Mouse (Mus musculus) intestine, postnatal 0 days (tissue): ENCODE measurements around the gene Afap1l2. TPM values are rescaled to one million over a fixed set of nuclear protein-coding genes. Genes with fewer than 3 reads are reported as not detected.
A peak's percentile ranks its signal among the peaks of the same experiment; 100 is the strongest.

ENCODE experiments used
- ATAC-seq: fragments of 200-750 bp; cut with Nextera tagmentation; 2 replicates; pipeline ENCODE4 v1.8.0; 2017; ENCODE audit warnings: mild to moderate bottlenecking, moderate TSS enrichment, moderate library complexity
- H3K27ac ChIP-seq: fragments of 300-500 bp; sonication (generic); 2 replicates; pipeline ENCODE4 v1.5.1; 2014; ENCODE audit warnings: mild to moderate bottlenecking, low read depth, low read length, moderate library complexity
- H3K27me3 ChIP-seq: fragments of 300-500 bp; sonication (generic); replicated peaks from 2 replicates; pipeline ENCODE4 v1.6.1; 2014; ENCODE audit warnings: low read length, mixed read lengths; ENCODE audit not compliant: control insufficient read depth, insufficient read depth
- H3K36me3 ChIP-seq: fragments of 300-500 bp; sonication (generic); 2 replicates; pipeline ENCODE4 v1.6.1; 2014; ENCODE audit warnings: mild to moderate bottlenecking, moderate library complexity; ENCODE audit not compliant: control insufficient read depth, insufficient read depth
- H3K4me1 ChIP-seq: fragments of 300-500 bp; sonication (generic); replicated peaks from 2 replicates; pipeline ENCODE4 v1.6.1; 2014; ENCODE audit warnings: antibody characterized with exemption, low read length, mixed read lengths; ENCODE audit not compliant: control insufficient read depth, insufficient read depth
- H3K4me2 ChIP-seq: fragments of 300-500 bp; sonication (generic); replicated peaks from 2 replicates; pipeline ENCODE4 v1.6.1; 2014; ENCODE audit warnings: low read depth, mild to moderate bottlenecking, moderate library complexity
- H3K4me3 ChIP-seq: fragments of 300-500 bp; sonication (generic); 2 replicates; pipeline ENCODE4 v1.5.1; 2014; ENCODE audit warnings: low read depth, low read length
- H3K9ac ChIP-seq: fragments of 300-500 bp; sonication (generic); 2 replicates; pipeline ENCODE4 v1.6.1; 2014; ENCODE audit warnings: mild to moderate bottlenecking, low read depth, low read length
- H3K9me3 ChIP-seq: fragments of 300-500 bp; sonication (generic); 2 replicates; pipeline ENCODE4 v1.6.1; 2016; ENCODE audit warnings: mixed run types; ENCODE audit not compliant: control insufficient read depth
- CTCF ChIP-seq: sonication (generic); IDR thresholded peaks from 2 replicates; pipeline ENCODE4 v1.5.1; 2016; ENCODE audit warnings: low read depth, mild to moderate bottlenecking, control low read depth, antibody characterized with exemption, moderate library complexity
- WGBS: fragments of 180-500 bp; shearing (Covaris S2); extraction: QIAGEN DNeasy Blood & Tissue Kit; methylation state at CpG from one replicate; pipeline ENCODE4 v1.1.7; 2014; 5-methylcytosine and 5-hydroxymethylcytosine counted together
- polyA plus RNA-seq: library from polyadenylated mRNA; unstranded; fragments of >200 nt; fragmentation: Nextera tagmentation; extraction: Ambion mirVana; gene quantifications from 2 replicates; pipeline ENCODE4 v1.2.1, GENCODE M21; 2015

The Afap1l2 gene
- polyA plus RNA-seq, 1 experiment from 2014 or later = 7.1 TPM

- no peak for TF ChIP-seq CTCF
- 79% methylated on average over 6 of the region's 6 CpGs for WGBS
- H3K27ac ChIP-seq = no peak overlapping the region
- H3K4me2 ChIP-seq = no peak overlapping the region
- no peak overlapping the region for H3K9ac ChIP-seq
- no peak for ATAC-seq
- no peaks in the 10 kb centered on the region for H3K27me3 ChIP-seq
- H3K9me3 ChIP-seq = no peaks in the 10 kb centered on the region
- no peaks in the 10 kb centered on the region for H3K36me3 ChIP-seq
- H3K4me3 ChIP-seq = no peak overlapping the region
- H3K4me1 ChIP-seq = no peaks in the 10 kb centered on the region
Observed at GRCm38 (mm10) chr19:56935111-56935510, 72.9 kb downstream of the Afap1l2 start.

GRCm38 (mm10) chr19:56933800-56934199 lies 74.2 kb downstream of the Afap1l2 start:
- Histone ChIP-seq H3K36me3 (no peaks in the 10 kb centered on the region), H3K4me1 (no peaks in the 10 kb centered on the region), H3K27me3 (no peaks in the 10 kb centered on the region), H3K9me3 (no peaks in the 10 kb centered on the region), H3K9ac (no peak overlapping the region), H3K4me3 (no peak overlapping the region), H3K4me2 (no peak overlapping the region), H3K27ac (no peak overlapping the region)
- 80% methylated on average over 3 of the region's 3 CpGs for WGBS
- no peak for TF ChIP-seq CTCF
- ATAC-seq = no peak

DNA sequence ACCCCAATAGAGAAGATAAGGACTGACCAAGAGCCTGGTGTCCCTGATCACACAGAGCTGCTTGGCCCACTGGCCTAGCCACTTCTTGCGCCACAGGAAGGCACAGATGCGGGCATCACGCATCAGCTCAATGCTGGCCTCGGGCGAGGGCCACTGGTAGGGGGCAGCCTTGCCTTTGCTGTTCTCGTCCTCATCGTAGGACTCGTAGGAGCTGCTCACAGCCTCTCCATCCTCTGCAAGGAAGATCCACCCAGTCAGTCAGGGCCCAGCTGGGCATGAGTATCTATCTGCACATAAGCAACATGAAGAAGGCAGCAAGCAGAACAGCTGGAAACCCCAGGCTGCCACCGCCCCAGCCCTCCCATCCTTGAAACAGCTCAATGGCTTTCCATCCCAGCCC lies 78.0 kb downstream of the Afap1l2 start:
- 85% methylated on average over 9 of the region's 9 CpGs for WGBS
- Histone ChIP-seq H3K9me3 (no peaks in the 10 kb centered on the region), H3K27ac (no peak overlapping the region), H3K4me2 (no peak overlapping the region), H3K36me3 (0 out of 2 replicates have a peak, but pooled peaks cover 3% of the 10 kb centered on the region), H3K27me3 (no peaks in the 10 kb centered on the region), H3K4me1 (no peaks in the 10 kb centered on the region), H3K9ac (no peak overlapping the region), H3K4me3 (no peak overlapping the region)
- peak; percentile 59 for TF ChIP-seq CTCF
- ATAC-seq = no peak

- Histone ChIP-seq H3K9me3 (no peaks in the 10 kb centered on the region), H3K4me3 (no peak overlapping the region), H3K27me3 (no peaks in the 10 kb centered on the region), H3K4me1 (no peaks in the 10 kb centered on the region), H3K36me3 (0 out of 2 replicates have a peak, but pooled peaks cover 3% of the 10 kb centered on the region), H3K27ac (no peak overlapping the region), H3K9ac (no peak overlapping the region), H3K4me2 (no peak overlapping the region)
- 73% methylated on average over 3 of the region's 3 CpGs for WGBS
- no peak for ATAC-seq
- no peak for TF ChIP-seq CTCF
Observed at GRCm38 (mm10) chr19:56929392-56929791, 78.6 kb downstream of the Afap1l2 start.

GRCm38 (mm10) chr19:56921744-56922143 lies 86.3 kb downstream of the Afap1l2 start:
- no peak overlapping the region for H3K4me3 ChIP-seq
- no peaks in the 10 kb centered on the region; the same call in 1 of the 2 replicates for H3K36me3 ChIP-seq
- ATAC-seq = no peak
- no peaks in the 10 kb centered on the region for H3K4me1 ChIP-seq
- TF ChIP-seq CTCF = no peak
- H3K27ac ChIP-seq = no peak overlapping the region
- no peaks in the 10 kb centered on the region; the same call in 1 of the 2 replicates for H3K27me3 ChIP-seq
- H3K4me2 ChIP-seq = no peak overlapping the region
- 64% methylated on average over 5 of the region's 5 CpGs for WGBS
- H3K9ac ChIP-seq = no peak overlapping the region
- H3K9me3 ChIP-seq = no peaks in the 10 kb centered on the region

DNA sequence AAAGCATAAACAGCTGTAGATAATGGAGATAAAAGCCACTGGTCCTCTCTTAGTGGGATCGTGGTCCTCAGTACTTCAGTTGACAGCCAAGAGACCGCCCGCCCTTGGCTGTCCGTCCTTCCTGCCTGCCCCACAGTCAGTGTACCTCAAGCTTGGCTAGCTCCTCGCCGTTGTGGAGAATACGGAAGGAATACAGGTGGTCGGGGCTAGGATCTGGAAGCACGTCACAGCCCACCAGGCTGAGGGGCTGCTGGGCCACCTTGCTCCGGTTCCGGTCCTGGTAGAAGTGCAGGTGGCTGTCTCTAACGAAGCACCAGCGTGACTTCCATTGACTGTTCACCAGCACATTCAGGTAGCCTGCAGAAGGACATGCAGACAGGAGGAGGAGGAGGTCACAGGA lies 87.8 kb downstream of the Afap1l2 start:
- ATAC-seq = no peak
- H3K4me1 ChIP-seq = no peaks in the 10 kb centered on the region
- no peak for TF ChIP-seq CTCF
- no peaks in the 10 kb centered on the region for H3K9me3 ChIP-seq
- H3K9ac ChIP-seq = no peak overlapping the region
- 85% methylated on average over 13 of the region's 13 CpGs for WGBS
- H3K27me3 ChIP-seq = no peaks in the 10 kb centered on the region; the same call in 1 of the 2 replicates
- peaks cover 5% of the 10 kb centered on the region; the same call in 1 of the 2 replicates for H3K36me3 ChIP-seq
- H3K27ac ChIP-seq = no peak overlapping the region
- no peak overlapping the region for H3K4me3 ChIP-seq
- H3K4me2 ChIP-seq = no peak overlapping the region

DNA sequence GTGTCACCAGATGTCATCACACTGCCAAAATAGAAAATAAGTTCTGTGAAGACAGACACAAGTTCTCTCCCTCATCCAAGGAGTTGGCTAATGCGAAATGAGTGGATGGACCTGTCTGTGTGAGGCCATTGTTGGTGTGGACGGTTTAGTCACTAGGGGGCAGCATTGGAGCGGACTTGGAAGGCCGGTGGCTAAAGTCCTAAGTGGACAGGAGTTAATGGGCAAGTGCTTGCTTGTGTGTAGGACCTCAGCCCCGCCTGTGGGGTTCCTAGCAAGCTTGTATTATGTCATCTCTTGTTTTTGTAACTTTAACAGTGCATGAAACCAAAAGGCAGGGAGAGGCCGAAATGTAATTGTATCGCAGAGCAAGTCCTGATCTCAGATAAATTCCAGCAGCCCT lies 88.4 kb downstream of the Afap1l2 start:
- peak; percentile 97 for TF ChIP-seq CTCF
- 23% methylated on average over 7 of the region's 7 CpGs for WGBS
- Histone ChIP-seq H3K9me3 (no peaks in the 10 kb centered on the region), H3K4me1 (no peaks in the 10 kb centered on the region), H3K4me2 (no peak overlapping the region), H3K27ac (no peak overlapping the region), H3K9ac (no peak overlapping the region), H3K36me3 (peaks cover 5% of the 10 kb centered on the region; the same call in 1 of the 2 replicates), H3K4me3 (no peak overlapping the region), H3K27me3 (no peaks in the 10 kb centered on the region; the same call in 1 of the 2 replicates)
- 0 out of 2 replicates have a peak, but pooled peaks have one; percentile 43 for ATAC-seq
